Mouse (Mus musculus) lung, postnatal 14 days (tissue): ENCODE measurements around the gene Gm13090.

Experiments
- DNase-seq: peaks from one replicate; pipeline ENCODE4 v3.0.0; 2021

The Gm13090 gene

DNA sequence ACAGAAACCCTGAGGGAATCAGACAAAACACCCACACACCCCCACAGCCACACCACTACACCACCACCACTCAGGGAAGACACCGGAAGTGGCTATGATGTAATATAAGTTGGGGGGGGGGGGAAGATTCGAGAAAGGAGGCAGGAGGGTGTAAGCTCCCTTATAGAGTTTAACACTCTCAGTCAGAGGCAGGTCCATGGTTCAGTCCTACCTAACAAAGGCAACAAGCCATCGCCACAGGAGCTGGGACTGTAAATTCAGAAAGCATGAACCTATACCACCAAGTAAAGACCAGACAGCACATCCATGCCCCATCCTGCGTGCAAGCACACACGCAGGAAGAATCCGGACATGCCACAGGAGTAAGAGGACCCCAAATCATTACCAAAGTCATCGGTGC is at the start of gene Gm13090:
Gene Gm13090, plus strand, starts transcription at position 301 of the 400 bp plus-strand sequence.
- DNase-seq = no peak

- DNase-seq = no peak
Observed at GRCm38 (mm10) chr4:151041506-151041905, 47.9 kb upstream of the Gm13090 start.

GRCm38 (mm10) chr4:151043281-151043680 is 46.1 kb upstream of the Gm13090 start:
- DNase-seq = peak; percentile 58

DNA sequence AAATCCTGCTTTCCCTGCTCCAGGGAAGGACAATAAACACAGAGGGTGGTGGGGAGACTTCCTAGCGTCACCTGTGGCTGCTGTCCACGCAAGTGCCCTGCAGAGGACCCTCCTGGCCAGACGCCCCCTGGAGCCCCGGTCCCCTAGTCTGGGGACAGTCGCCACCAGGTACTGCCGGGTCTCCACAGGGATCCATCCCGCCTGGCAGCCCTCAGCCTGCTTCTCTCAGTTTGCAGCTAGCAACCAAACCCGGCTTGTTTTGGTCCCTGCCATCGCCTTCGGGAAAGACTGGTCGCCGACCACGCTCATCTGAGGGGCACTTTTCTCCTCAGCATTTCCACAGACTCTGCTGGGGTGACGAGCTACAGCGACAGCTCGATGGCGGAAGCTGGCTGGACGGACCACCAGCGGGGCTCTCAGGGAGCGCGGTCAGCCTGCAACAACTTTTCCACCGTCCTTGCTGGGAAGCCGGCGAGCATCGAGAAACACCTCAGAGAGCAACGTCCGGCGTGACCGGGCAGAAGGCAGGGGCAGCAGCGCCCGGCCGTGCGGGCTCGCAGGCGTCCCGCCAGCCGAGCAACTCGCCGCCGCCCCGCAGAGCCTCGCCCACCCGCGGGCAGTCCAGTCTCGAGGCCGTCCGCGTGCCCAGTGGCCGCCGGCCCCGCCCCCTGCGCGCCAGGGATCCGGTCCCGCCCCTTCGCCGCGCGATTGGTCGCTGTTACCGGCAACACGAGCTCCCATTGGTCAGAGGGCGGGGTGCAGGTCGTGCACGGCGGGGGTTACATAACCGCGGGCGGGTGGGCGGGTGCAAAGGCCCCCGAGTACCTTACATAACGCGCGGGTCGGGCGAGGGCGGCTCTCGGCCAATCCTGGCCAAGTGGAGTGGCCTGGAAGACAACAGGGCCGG is 45.1 kb upstream of the Gm13090 start, which contains the start of gene Per3:
Gene Per3, minus strand, starts transcription at position 629 of the 907 bp plus-strand sequence.
- peak; percentile 98 for DNase-seq

- DNase-seq = no peak
Observed at GRCm38 (mm10) chr4:151044944-151045570, 44.3 kb upstream of the Gm13090 start.

DNA sequence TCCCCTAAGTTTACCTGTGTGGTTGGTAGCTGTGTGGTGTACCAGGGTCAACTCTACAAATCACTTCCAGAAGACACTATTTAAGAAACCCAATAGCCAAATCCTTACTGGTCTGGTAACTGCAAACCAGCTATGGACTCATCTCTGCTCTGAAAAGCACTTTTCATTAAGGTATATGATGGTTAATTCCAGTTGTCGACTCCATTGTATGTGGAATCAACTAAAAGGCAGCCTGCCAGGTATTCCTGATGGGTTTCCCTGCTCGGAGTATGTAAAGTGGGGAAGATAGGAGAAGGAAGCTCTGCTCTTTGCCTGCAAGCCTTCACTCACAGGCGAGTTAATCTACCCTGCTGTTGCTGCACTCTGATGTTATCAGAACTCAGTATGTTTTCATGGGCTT is 42.8 kb upstream of the Gm13090 start:
- no peak for DNase-seq

GRCm38 (mm10) chr4:151051162-151051561 is 38.2 kb upstream of the Gm13090 start:
- DNase-seq = no peak

- DNase-seq = peak; percentile 99
Observed at GRCm38 (mm10) chr4:151057347-151058321, 31.7 kb upstream of the Gm13090 start, which contains the start of gene Vamp3. Vamp3 (minus strand) TSS chr4:151057963.

DNA sequence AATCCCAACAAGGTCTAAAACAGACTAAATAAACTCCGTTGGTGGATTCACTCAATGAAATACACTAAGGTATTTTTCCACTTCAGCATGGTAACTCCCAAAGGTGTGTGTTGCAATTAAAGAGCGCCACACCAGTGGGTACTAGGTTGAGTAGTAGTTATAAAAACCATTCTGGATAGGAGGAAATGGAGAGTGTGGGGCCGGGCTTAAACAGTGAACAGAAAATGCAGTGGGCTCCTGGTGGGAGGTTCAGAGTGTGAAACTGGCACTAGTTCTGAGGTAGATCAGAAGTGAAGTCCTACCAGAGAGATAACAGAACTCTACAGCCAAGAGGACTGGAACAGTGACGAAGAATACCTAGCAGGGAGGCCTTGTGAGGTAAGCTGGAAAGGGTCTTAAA is 30.7 kb upstream of the Gm13090 start:
- no peak for DNase-seq

GRCm38 (mm10) chr4:151059566-151059965 is 29.8 kb upstream of the Gm13090 start:
- no peak for DNase-seq

DNA sequence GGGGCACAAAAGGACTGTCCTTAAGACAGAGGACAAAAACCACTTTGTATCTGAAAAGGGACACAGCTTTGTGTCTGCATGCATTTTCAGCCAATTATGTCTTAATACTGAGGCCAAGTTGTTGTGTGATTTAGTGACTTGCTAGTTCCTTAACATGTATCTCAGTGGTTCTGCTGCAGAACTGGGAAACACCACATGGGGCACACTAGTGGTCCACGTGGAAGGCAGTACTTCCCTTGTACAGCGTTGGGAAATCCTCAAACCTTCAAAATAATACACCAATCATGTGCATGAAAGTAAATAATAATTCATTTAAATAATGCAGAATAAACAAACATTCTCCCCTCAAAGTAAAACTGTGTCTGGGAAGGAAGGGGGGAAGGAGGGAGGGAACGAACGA is 20.6 kb upstream of the Gm13090 start:
- no peak for DNase-seq

DNA sequence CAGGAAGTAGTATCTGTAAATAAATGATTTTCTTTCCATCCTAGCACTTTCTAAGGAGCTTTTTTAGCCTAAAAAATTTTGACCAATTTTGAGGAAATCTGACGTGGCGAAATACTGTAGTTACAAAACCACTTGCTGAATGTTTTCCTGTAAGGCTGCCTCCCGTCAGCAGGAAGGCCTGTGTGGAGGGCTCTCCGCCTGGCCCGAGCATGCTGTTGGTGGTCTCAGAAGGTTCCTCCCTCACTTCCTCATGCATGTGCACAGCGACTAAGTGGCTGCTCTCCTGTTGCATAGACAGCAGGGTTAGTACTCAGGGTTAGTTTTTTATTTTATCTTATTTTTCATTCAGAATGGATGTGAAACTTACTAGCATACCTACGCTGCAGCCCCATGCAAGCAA is 18.4 kb upstream of the Gm13090 start:
- no peak for DNase-seq

GRCm38 (mm10) chr4:151073108-151073744 is 16.1 kb upstream of the Gm13090 start:
- DNase-seq = peak; percentile 83

- DNase-seq = no peak
Observed at GRCm38 (mm10) chr4:151074817-151075216, 14.6 kb upstream of the Gm13090 start.

DNA sequence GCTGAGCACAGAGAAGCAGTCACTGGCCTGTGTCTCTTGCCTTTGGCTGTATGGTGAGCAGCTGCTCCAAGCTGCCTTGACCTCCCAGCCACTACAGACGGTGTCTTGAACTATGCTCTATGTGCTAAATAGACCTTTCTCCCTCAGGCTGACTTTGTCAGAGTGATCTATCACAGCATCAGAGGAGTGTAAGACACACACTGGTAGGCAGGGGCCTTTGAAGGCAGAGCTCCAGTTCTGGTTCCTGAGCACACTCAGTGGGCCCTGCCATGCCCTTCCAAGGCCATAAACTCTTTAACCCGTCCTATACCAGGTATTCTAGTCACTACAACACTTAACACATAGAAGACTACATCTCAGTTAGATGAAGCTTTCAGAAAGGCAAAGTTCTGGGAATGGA is 8.0 kb upstream of the Gm13090 start:
- no peak for DNase-seq

GRCm38 (mm10) chr4:151081977-151082376 is 7.4 kb upstream of the Gm13090 start:
- no peak for DNase-seq

DNA sequence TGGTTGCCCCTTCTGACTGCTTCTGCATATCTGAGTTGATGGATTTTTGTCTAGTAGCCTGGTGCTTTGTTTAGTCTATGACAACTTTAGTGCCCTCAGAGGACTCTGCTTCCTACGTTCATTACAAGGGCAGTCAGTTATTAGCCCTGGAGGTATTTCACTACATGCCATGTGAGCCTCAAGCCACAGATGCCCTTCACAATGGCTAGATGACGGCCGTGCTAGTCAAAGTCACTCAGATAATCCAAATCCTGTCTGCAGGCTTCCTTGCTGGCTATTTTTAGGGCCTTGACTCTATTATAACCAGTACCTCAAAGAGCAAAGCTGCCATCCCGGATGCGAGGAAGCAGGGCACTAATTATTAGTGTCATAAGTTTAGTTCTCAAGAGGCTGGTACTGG is 6.3 kb upstream of the Gm13090 start:
- no peak for DNase-seq

GRCm38 (mm10) chr4:151087358-151087757 is 2.0 kb upstream of the Gm13090 start:
- DNase-seq = no peak

- no peak for DNase-seq
Observed at GRCm38 (mm10) chr4:151088819-151089218, 551 bp upstream of the Gm13090 start.

DNA sequence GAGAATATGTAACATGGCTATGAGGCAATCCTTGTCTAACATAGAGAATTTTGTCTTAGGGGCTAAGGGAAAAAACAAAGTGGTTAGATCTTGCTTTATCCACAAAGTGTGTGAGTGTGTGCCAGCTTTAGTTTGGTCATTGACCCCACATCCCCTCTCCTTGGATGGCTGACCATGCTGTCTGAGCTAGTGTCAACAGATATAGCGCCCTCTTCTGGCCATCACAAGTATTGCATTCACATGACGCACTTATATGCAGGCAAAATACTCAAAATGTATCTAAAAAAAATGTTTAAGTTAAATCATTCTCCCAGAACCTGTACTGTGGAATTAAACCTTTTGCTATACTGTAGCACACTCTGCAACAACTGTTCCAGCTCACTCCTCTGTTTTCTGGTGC is 5.8 kb downstream of the Gm13090 start:
- peak; percentile 24 for DNase-seq

DNA sequence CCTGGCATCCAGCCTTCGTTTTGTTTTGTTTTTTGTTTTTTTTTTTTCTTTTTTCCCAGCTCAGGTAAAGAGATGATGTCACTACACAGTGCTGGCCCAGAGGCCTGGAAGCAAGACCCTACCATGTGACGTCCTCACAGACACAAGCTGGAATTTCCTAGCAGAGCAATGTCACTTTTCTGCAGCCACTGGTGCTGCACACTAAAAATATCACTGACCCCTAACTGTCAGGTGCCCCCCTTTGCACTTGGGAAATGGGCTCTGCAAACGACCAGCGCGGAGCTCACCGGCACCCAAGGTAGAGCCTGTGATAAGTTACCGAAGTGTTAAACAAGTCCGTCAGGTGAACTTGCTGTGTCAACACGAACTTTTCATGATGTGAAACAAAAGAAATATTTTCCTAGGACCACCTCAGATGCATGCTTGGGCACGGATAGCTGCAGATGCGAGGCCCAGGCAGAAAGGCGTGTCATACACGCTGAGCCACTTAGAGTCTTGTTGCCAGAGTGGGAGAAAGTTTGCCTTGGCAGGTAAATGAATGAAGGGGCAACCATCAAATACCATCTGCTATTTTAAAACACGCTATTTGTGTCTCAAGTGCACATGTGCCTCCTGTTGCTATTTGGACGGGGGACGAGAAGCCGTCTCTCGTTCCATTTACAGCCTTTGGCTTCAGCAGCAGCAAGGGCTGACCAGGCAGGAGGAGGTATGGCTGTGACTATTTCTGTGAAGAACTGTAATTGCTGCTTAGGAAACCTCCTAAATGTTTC is 7.1 kb downstream of the Gm13090 start:
- no peak for DNase-seq

DNA sequence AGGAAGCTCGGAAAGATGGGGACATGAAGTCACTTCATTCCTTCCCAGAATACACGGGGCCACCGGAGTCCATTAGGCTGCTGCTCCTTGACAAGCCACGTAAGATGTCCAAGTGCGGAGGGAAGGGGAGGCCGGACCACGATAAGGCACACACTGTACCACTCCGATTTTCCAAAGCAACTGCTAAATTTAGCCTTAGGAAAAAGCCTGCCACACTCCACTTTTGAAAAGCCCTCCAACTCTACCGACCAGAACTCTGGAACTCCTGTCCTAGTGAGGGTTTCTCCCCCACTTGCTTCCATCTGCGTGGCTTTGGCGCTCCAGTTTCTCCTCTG is 7.7 kb downstream of the Gm13090 start:
- no peak for DNase-seq
